Comparison of ENCODE assay signal across 8 mouse cellular contexts in genomic region chr17:42782156-42782757, GRCm38 (mm10). TPM values are rescaled to one million over a fixed set of nuclear protein-coding genes. Genes with fewer than 3 reads are reported as not detected.
A peak's percentile ranks its signal among the peaks of the same experiment; 100 is the strongest.
DNase-seq lines count a peak whose midpoint lies in the region; ATAC-seq and TF ChIP-seq lines count a peak whose summit lies in the region.

No protein-coding gene starts in this region.

- no peaks in the 10 kb centered on the region for H3K27me3 ChIP-seq in embryonic facial prominence, embryonic 10.5 days (replicated peaks; ENCODE audit: low read depth, poor library complexity, severe bottlenecking)
- no peaks in the 10 kb centered on the region for H3K27me3 ChIP-seq in kidney, embryonic 16.5 days (ENCODE audit: insufficient read depth, low read length)
- H3K27me3 ChIP-seq in limb, embryonic 14.5 days (ENCODE audit: control insufficient read depth, insufficient read depth, low read length): no peaks in the 10 kb centered on the region
- no peaks in the 10 kb centered on the region for H3K27me3 ChIP-seq in splenic B cell, adult 2 months (ENCODE audit: control insufficient read depth, insufficient read depth, low read length, poor library complexity, severe bottlenecking)

- no peaks in the 10 kb centered on the region for H3K4me1 ChIP-seq in embryonic facial prominence, embryonic 10.5 days
- H3K4me1 ChIP-seq in kidney, embryonic 16.5 days (ENCODE audit: insufficient read depth, low read length): no peaks in the 10 kb centered on the region
- no peaks in the 10 kb centered on the region for H3K4me1 ChIP-seq in limb, embryonic 14.5 days (ENCODE audit: control insufficient read depth, insufficient read depth, low read length)

- TF ChIP-seq POLR2A in limb, embryonic 14.5 days (IDR thresholded peaks at IDR 0.05; ENCODE audit: borderline replicate concordance, extremely low read depth, insufficient read depth, insufficient read length): no peak

- H3K9ac ChIP-seq in kidney, embryonic 16.5 days (replicated peaks; ENCODE audit: low read length): no peak overlapping the region
- H3K9ac ChIP-seq in limb, embryonic 14.5 days (ENCODE audit: low read depth, low read length, severe bottlenecking): no peak overlapping the region

- 57% methylated on average over 7 of the region's 7 CpGs for WGBS in embryonic facial prominence, embryonic 10.5 days
- WGBS in kidney, embryonic 16.5 days: 57% methylated on average over 7 of the region's 7 CpGs
- WGBS in limb, embryonic 14.5 days: 54% methylated on average over 7 of the region's 7 CpGs

- no peak overlapping the region for H3K4me2 ChIP-seq in kidney, embryonic 16.5 days (replicated peaks; ENCODE audit: low read depth, low read length)
- H3K4me2 ChIP-seq in limb, embryonic 14.5 days (replicated peaks; ENCODE audit: low read depth, low read length, severe bottlenecking): no peak overlapping the region

- no peak overlapping the region for H3K4me3 ChIP-seq in embryonic facial prominence, embryonic 10.5 days
- H3K4me3 ChIP-seq in kidney, embryonic 16.5 days (ENCODE audit: low read length): no peak overlapping the region
- H3K4me3 ChIP-seq in limb, embryonic 14.5 days (replicated peaks; ENCODE audit: low read length): no peak overlapping the region

- no peaks in the 10 kb centered on the region for H3K36me3 ChIP-seq in embryonic facial prominence, embryonic 10.5 days (replicated peaks)
- no peaks in the 10 kb centered on the region for H3K36me3 ChIP-seq in kidney, embryonic 16.5 days (ENCODE audit: insufficient read depth, low read length)
- no peaks in the 10 kb centered on the region for H3K36me3 ChIP-seq in limb, embryonic 14.5 days (ENCODE audit: control insufficient read depth, insufficient read depth, low read length)
- H3K36me3 ChIP-seq in splenic B cell, adult 2 months (ENCODE audit: control insufficient read depth, insufficient read depth, low read length, poor library complexity, severe bottlenecking): no peaks in the 10 kb centered on the region

- DNase-seq in CD4-positive helper T cell, adult 2 months (ENCODE audit: low read depth, low spot score): peak; percentile 57
- DNase-seq in adrenal gland, postnatal 10 days: peak; percentile 76
- peak; percentile 73 for DNase-seq in embryonic facial prominence, embryonic 10.5 days (ENCODE audit: low spot score)
- DNase-seq in heart, adult 8-10 months (ENCODE audit: low spot score): peak; percentile 53
- peak; percentile 84 for DNase-seq in limb, embryonic 14.5 days (ENCODE audit: low spot score)
- peak; percentile 79 for DNase-seq in splenic B cell, adult 2 months (ENCODE audit: low read depth, low spot score)

- H3K27ac ChIP-seq in embryonic facial prominence, embryonic 10.5 days (replicated peaks): no peak overlapping the region
- H3K27ac ChIP-seq in kidney, embryonic 16.5 days (ENCODE audit: low read length): no peak overlapping the region
- no peak overlapping the region for H3K27ac ChIP-seq in limb, embryonic 14.5 days (replicated peaks; ENCODE audit: low read depth, low read length)

- no peaks in the 10 kb centered on the region for H3K9me3 ChIP-seq in embryonic facial prominence, embryonic 10.5 days
- no peaks in the 10 kb centered on the region for H3K9me3 ChIP-seq in kidney, embryonic 16.5 days (ENCODE audit: low read length)
- no peaks in the 10 kb centered on the region for H3K9me3 ChIP-seq in limb, embryonic 14.5 days (ENCODE audit: control insufficient read depth, low read length)

- peak; percentile 70; the same call in 1 of the 2 replicates for ATAC-seq in kidney, embryonic 16.5 days (ENCODE audit: low FRiP score, low TSS enrichment)
- ATAC-seq in limb, embryonic 14.5 days (ENCODE audit: low FRiP score, low read depth): peak; percentile 75
- peak; percentile 75; the same call in 1 of the 2 replicates for ATAC-seq in monocyte, adult 5-6 weeks (replicated peaks; ENCODE audit: insufficient number of reproducible peaks, low FRiP score, low TSS enrichment, poor library complexity, severe bottlenecking)

RNA-seq across cellular contexts. Expression of gene Adgrf2, which starts 40.3 kb away (rescaled TPM):
- under 1 TPM; 0.09 to 0.18 TPM for total RNA-seq in adrenal gland, postnatal 10 days (2021)
- polyA plus RNA-seq in embryonic facial prominence, embryonic 10.5 days (2016; fragmentation: Nextera tagmentation; extraction: Ambion mirVana): 0.06 TPM in 2 replicates
- total RNA-seq in heart, adult 8-10 months (2022): under 1 TPM; 0.08 to 0.29 (median 0.16) TPM
- 0.05 and 0.06 TPM in 2 replicates for polyA plus RNA-seq in kidney, embryonic 16.5 days (2015; fragmentation: Nextera tagmentation; extraction: Ambion mirVana)
- polyA plus RNA-seq in limb, embryonic 14.5 days (2012; rRNA removed): 0.72 and 0.73 TPM in 2 replicates
- 1.1 and 2.0 TPM in 2 replicates for polyA plus RNA-seq in limb, embryonic 14.5 days (2014; fragmentation: Nextera tagmentation; extraction: Ambion mirVana)
- total RNA-seq in monocyte, adult 5-6 weeks (2017): not detected in 3 replicates
